Mouse (Mus musculus): ENCODE results near the gene 4931422A03Rik. TPM values are rescaled to one million over a fixed set of nuclear protein-coding genes. Genes with fewer than 3 reads are reported as not detected.

Gene 4931422A03Rik
- total and polyA plus RNA-seq, 2 experiments: not detected

- TF ChIP-seq CTCF (IDR thresholded peaks at IDR 0.05; ENCODE audit: low read depth, low read length) (peak; percentile 42), POLR2A (IDR thresholded peaks at IDR 0.05; ENCODE audit: extremely low read depth, insufficient read depth, low read length) (no peak)
- peak; percentile 58 for DNase-seq (ENCODE audit: extremely low read depth, low read depth, low spot score)
- 2% methylated on average over 40 of the region's 40 CpGs for WGBS
These were observed 58.6 kb downstream of the 4931422A03Rik start for GRCm38 (mm10) chr2:103969437-103970040.

GRCm38 (mm10) chr2:103968919-103969436 is 59.2 kb downstream of the 4931422A03Rik start:
- Histone ChIP-seq H3K36me3 (ENCODE audit: control insufficient read depth, insufficient read depth, low read length) (no peaks in the 10 kb centered on the region), H3K79me2 (ENCODE audit: control insufficient read depth, insufficient read depth, low read length) (peaks cover 4% of the 10 kb centered on the region; the same call in 1 of the 2 replicates), H3K27ac (replicated peaks; ENCODE audit: insufficient read depth, low read depth, low read length) (peak overlapping the region; percentile 2; the same call in 1 of the 2 replicates), H3K4me1 (ENCODE audit: control insufficient read depth, insufficient read depth, low read length) (no peaks in the 10 kb centered on the region), H3K4me3 (ENCODE audit: insufficient read depth, low read depth, low read length) (peak overlapping the region; percentile 42), H3K27me3 (ENCODE audit: control insufficient read depth, insufficient read depth, low read length) (peaks cover 5% of the 10 kb centered on the region; the same call in 1 of the 2 replicates), H3K9ac (ENCODE audit: low read depth, low read length) (peak overlapping the region; percentile 58)
- WGBS: 44% methylated on average over 10 of the region's 10 CpGs
- DNase-seq (ENCODE audit: extremely low read depth, low read depth, low spot score): no peak
- TF ChIP-seq CTCF (IDR thresholded peaks at IDR 0.05; ENCODE audit: low read depth, low read length): no peak
- TF ChIP-seq POLR2A (IDR thresholded peaks at IDR 0.05; ENCODE audit: extremely low read depth, insufficient read depth, low read length): no peak

More at GRCm38 (mm10) chr2:103969437-103970040, 58.6 kb downstream of the 4931422A03Rik start:
- Histone ChIP-seq H3K79me2 (ENCODE audit: control insufficient read depth, insufficient read depth, low read length) (peaks cover 4% of the 10 kb centered on the region; the same call in 1 of the 2 replicates), H3K4me1 (ENCODE audit: control insufficient read depth, insufficient read depth, low read length) (no peaks in the 10 kb centered on the region), H3K9ac (ENCODE audit: low read depth, low read length) (peak overlapping the region; percentile 58), H3K27me3 (ENCODE audit: control insufficient read depth, insufficient read depth, low read length) (peaks cover 5% of the 10 kb centered on the region; the same call in 1 of the 2 replicates), H3K27ac (replicated peaks; ENCODE audit: insufficient read depth, low read depth, low read length) (peak overlapping the region; percentile 53; the same call in 1 of the 2 replicates), H3K4me3 (ENCODE audit: insufficient read depth, low read depth, low read length) (peak overlapping the region; percentile 98), H3K36me3 (ENCODE audit: control insufficient read depth, insufficient read depth, low read length) (no peaks in the 10 kb centered on the region)

GRCm38 (mm10) chr2:103968186-103968585 is 60.0 kb downstream of the 4931422A03Rik start:
- H3K79me2 ChIP-seq (ENCODE audit: control insufficient read depth, insufficient read depth, low read length): peaks cover 4% of the 10 kb centered on the region; the same call in 1 of the 2 replicates
- H3K27me3 ChIP-seq (ENCODE audit: control insufficient read depth, insufficient read depth, low read length): peaks cover 5% of the 10 kb centered on the region; the same call in 1 of the 2 replicates
- H3K36me3 ChIP-seq (ENCODE audit: control insufficient read depth, insufficient read depth, low read length): no peaks in the 10 kb centered on the region
- no peak overlapping the region for H3K9ac ChIP-seq (ENCODE audit: low read depth, low read length)
- TF ChIP-seq CTCF (IDR thresholded peaks at IDR 0.05; ENCODE audit: low read depth, low read length) (no peak), POLR2A (IDR thresholded peaks at IDR 0.05; ENCODE audit: extremely low read depth, insufficient read depth, low read length) (no peak)
- DNase-seq (ENCODE audit: extremely low read depth, low read depth, low spot score): no peak
- no peak overlapping the region for H3K27ac ChIP-seq (replicated peaks; ENCODE audit: insufficient read depth, low read depth, low read length)
- H3K4me3 ChIP-seq (ENCODE audit: insufficient read depth, low read depth, low read length): no peak overlapping the region
- no peaks in the 10 kb centered on the region for H3K4me1 ChIP-seq (ENCODE audit: control insufficient read depth, insufficient read depth, low read length)
- 73% methylated on average over 4 of the region's 4 CpGs for WGBS

GRCm38 (mm10) chr2:103965391-103965790 is 62.8 kb downstream of the 4931422A03Rik start:
- TF ChIP-seq CTCF (IDR thresholded peaks at IDR 0.05; ENCODE audit: low read depth, low read length): no peak
- TF ChIP-seq POLR2A (IDR thresholded peaks at IDR 0.05; ENCODE audit: extremely low read depth, insufficient read depth, low read length): no peak
- 87% methylated on average over 3 of the region's 3 CpGs for WGBS
- no peaks in the 10 kb centered on the region for H3K36me3 ChIP-seq (ENCODE audit: control insufficient read depth, insufficient read depth, low read length)
- H3K4me1 ChIP-seq (ENCODE audit: control insufficient read depth, insufficient read depth, low read length): no peaks in the 10 kb centered on the region
- 0 out of 2 replicates have a peak, but pooled peaks cover 2% of the 10 kb centered on the region for H3K79me2 ChIP-seq (ENCODE audit: control insufficient read depth, insufficient read depth, low read length)
- no peak for DNase-seq (ENCODE audit: extremely low read depth, low read depth, low spot score)
- H3K4me3 ChIP-seq (ENCODE audit: insufficient read depth, low read depth, low read length): no peak overlapping the region
- H3K9ac ChIP-seq (ENCODE audit: low read depth, low read length): no peak overlapping the region
- no peak overlapping the region for H3K27ac ChIP-seq (replicated peaks; ENCODE audit: insufficient read depth, low read depth, low read length)
- peaks cover 2% of the 10 kb centered on the region; the same call in 1 of the 2 replicates for H3K27me3 ChIP-seq (ENCODE audit: control insufficient read depth, insufficient read depth, low read length)

DNA sequence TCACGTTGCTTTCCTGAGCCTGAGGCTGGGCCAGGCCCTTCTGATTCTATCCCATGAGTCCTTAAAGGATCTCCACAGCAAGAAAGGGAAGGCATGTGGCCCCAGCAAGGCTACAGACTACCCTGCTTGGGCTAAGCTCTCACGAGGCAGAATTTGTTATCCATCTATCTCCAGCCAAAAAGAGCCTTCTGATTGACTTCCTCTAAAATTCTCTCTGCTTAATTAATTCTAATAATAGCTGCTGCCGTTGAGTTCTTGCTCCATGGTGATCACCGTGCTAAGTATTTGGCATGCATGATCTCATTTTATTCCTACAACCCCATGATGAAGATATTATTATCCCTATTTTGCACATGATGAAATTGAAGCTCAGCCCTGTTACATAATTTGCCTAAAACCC is 65.8 kb downstream of the 4931422A03Rik start:
- Histone ChIP-seq H3K4me1 (ENCODE audit: control insufficient read depth, insufficient read depth, low read length) (peaks cover 3% of the 10 kb centered on the region; the same call in 1 of the 2 replicates), H3K36me3 (ENCODE audit: control insufficient read depth, insufficient read depth, low read length) (no peaks in the 10 kb centered on the region), H3K27ac (replicated peaks; ENCODE audit: insufficient read depth, low read depth, low read length) (no peak overlapping the region), H3K79me2 (ENCODE audit: control insufficient read depth, insufficient read depth, low read length) (no peaks in the 10 kb centered on the region), H3K4me3 (ENCODE audit: insufficient read depth, low read depth, low read length) (no peak overlapping the region), H3K9ac (ENCODE audit: low read depth, low read length) (no peak overlapping the region), H3K27me3 (ENCODE audit: control insufficient read depth, insufficient read depth, low read length) (no peaks in the 10 kb centered on the region)
- TF ChIP-seq POLR2A (IDR thresholded peaks at IDR 0.05; ENCODE audit: extremely low read depth, insufficient read depth, low read length): no peak
- no peak for TF ChIP-seq CTCF (IDR thresholded peaks at IDR 0.05; ENCODE audit: low read depth, low read length)
- DNase-seq (ENCODE audit: extremely low read depth, low read depth, low spot score): no peak
- 67% methylated on average over 4 of the region's 4 CpGs for WGBS

- Histone ChIP-seq H3K79me2 (ENCODE audit: control insufficient read depth, insufficient read depth, low read length) (no peaks in the 10 kb centered on the region), H3K9ac (ENCODE audit: low read depth, low read length) (no peak overlapping the region), H3K36me3 (ENCODE audit: control insufficient read depth, insufficient read depth, low read length) (no peaks in the 10 kb centered on the region), H3K4me1 (ENCODE audit: control insufficient read depth, insufficient read depth, low read length) (peaks cover 3% of the 10 kb centered on the region; the same call in 1 of the 2 replicates), H3K4me3 (ENCODE audit: insufficient read depth, low read depth, low read length) (no peak overlapping the region), H3K27ac (replicated peaks; ENCODE audit: insufficient read depth, low read depth, low read length) (no peak overlapping the region), H3K27me3 (ENCODE audit: control insufficient read depth, insufficient read depth, low read length) (no peaks in the 10 kb centered on the region)
- WGBS: 91% methylated on average over 6 of the region's 6 CpGs
- TF ChIP-seq CTCF (IDR thresholded peaks at IDR 0.05; ENCODE audit: low read depth, low read length) (no peak), POLR2A (IDR thresholded peaks at IDR 0.05; ENCODE audit: extremely low read depth, insufficient read depth, low read length) (no peak)
- DNase-seq (ENCODE audit: extremely low read depth, low read depth, low spot score): no peak
These were observed 68.6 kb downstream of the 4931422A03Rik start for GRCm38 (mm10) chr2:103959574-103959973.
